Mouse (Mus musculus) heart, embryonic 12.5 days (tissue): Measurements from ENCODE around the gene Ldb3. TPM values are rescaled to one million over a fixed set of nuclear protein-coding genes. Genes with fewer than 3 reads are reported as not detected.

Experiments
- ATAC-seq: fragments of 200-750 bp; cut with Nextera tagmentation; 2 replicates; pipeline ENCODE4 v1.8.0; 2017; ENCODE audit warnings: moderate TSS enrichment, moderate library complexity; ENCODE audit not compliant: insufficient number of reproducible peaks, low FRiP score
- H3K27ac ChIP-seq: fragments of 300-500 bp; sonication (generic); 2 replicates; pipeline ENCODE4 v1.5.1; 2016; ENCODE audit warnings: mild to moderate bottlenecking, moderate library complexity; ENCODE audit not compliant: poor library complexity, severe bottlenecking
- H3K27me3 ChIP-seq: fragments of 300-500 bp; sonication (generic); replicated peaks from 2 replicates; pipeline ENCODE4 v1.6.1; 2016; ENCODE audit warnings: mild to moderate bottlenecking, moderate library complexity
- H3K36me3 ChIP-seq: fragments of 300-500 bp; sonication (generic); 2 replicates; pipeline ENCODE4 v1.6.1; 2016; ENCODE audit warnings: mild to moderate bottlenecking, moderate library complexity
- H3K4me1 ChIP-seq: fragments of 300-500 bp; sonication (generic); replicated peaks from 2 replicates; pipeline ENCODE4 v1.6.1; 2016; ENCODE audit warnings: mild to moderate bottlenecking
- H3K4me2 ChIP-seq: fragments of 300-500 bp; sonication (generic); 2 replicates; pipeline ENCODE4 v1.6.1; 2016; ENCODE audit warnings: mild to moderate bottlenecking, moderate library complexity
- H3K4me3 ChIP-seq: fragments of 300-500 bp; sonication (generic); 2 replicates; pipeline ENCODE4 v1.5.1; 2016; ENCODE audit warnings: mild to moderate bottlenecking
- H3K9ac ChIP-seq: fragments of 300-500 bp; sonication (generic); 2 replicates; pipeline ENCODE4 v1.6.1; 2016; ENCODE audit warnings: mild to moderate bottlenecking, moderate library complexity
- H3K9me3 ChIP-seq: fragments of 300-500 bp; sonication (generic); replicated peaks from 2 replicates; pipeline ENCODE4 v1.6.1; 2016; ENCODE audit warnings: mild to moderate bottlenecking, moderate library complexity
- WGBS: fragments of 180-500 bp; shearing (Covaris S2); methylation state at CpG from one replicate; pipeline ENCODE4 v1.1.7; 2016; 5-methylcytosine and 5-hydroxymethylcytosine counted together
- polyA plus RNA-seq: library from polyadenylated mRNA; unstranded; fragments of >200 nt; fragmentation: Nextera tagmentation; extraction: Ambion mirVana; gene quantifications from 2 replicates; pipeline ENCODE4 v1.2.1, GENCODE M21; 2016

Gene Ldb3
- polyA plus RNA-seq, 1 experiment from 2014 or later, result 226 TPM

DNA sequence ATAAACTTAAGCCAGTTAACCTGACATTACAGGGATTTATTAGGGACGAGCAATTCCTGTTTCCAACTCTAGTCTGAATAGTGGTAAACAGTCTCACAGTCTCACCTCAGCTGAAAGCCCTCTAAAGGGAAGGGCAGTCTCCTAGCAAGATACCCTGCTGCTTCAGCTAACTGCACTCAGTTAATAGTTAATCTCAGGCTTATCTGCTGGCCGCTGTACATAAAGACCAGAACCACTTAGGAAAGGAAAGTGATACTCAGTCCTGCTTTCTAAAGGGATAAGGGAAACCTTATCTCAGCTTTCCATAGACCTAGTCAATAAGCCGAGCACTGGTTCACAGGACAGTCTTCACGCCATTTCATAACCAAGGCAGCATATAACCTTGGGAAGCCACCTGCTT is 52.6 kb downstream of the Ldb3 start:
- no peak for ATAC-seq
- no peak overlapping the region for H3K9ac ChIP-seq
- H3K36me3 ChIP-seq, result peaks cover 89% of the 10 kb centered on the region
- no peak overlapping the region for H3K27ac ChIP-seq
- H3K27me3 ChIP-seq, result no peaks in the 10 kb centered on the region
- WGBS, result 37% methylated on average over 4 of the region's 4 CpGs
- H3K4me3 ChIP-seq, result no peak overlapping the region
- H3K4me2 ChIP-seq, result no peak overlapping the region
- peaks cover 7% of the 10 kb centered on the region; the same call in 1 of the 2 replicates for H3K4me1 ChIP-seq
- H3K9me3 ChIP-seq, result no peaks in the 10 kb centered on the region

DNA sequence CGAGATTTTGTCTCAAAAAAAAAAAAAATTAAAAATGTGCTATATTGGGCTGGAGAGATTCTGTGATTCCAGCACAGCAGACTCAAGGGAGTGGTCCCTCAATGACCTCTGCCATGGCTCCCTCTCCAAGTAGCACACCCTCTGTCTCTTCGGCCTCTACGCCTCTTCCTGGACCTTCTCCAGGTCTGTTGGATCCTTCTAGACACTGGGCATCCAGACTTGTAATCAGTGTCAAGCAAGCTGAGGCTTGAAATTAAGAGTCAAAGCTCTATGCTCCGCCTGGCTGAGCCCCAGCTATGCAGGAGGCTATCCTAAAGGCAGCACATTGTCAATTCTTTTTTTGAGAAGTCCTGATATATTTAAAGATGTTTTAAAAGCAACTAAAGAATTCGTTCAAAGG is 54.9 kb downstream of the Ldb3 start:
- WGBS, result 81% methylated on average over 5 of the region's 5 CpGs
- H3K9me3 ChIP-seq, result 0 out of 2 replicates have a peak, but pooled peaks cover 6% of the 10 kb centered on the region
- peaks cover 17% of the 10 kb centered on the region for H3K4me1 ChIP-seq

DNA sequence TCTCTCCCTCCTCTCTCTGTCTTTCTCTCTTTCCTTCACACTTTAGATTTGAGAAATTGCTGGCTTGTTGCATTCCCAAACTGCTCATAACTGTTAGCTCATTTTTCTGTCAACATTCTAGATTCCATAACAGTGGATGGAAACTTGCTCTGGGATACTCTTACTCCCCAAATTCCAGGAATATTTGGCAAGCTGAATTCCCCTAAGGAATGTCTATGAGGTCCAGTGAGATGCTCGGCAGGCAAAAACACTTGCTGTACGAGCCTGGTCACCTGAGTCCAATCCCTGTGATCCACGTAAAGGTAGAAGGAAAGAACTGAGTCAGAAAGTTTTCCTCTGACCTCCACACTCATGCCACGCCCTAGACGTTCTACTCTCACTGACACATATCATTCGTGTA is 55.9 kb downstream of the Ldb3 start:
- H3K27ac ChIP-seq, result peak overlapping the region; percentile 19; the same call in 1 of the 2 replicates
- H3K4me3 ChIP-seq, result no peak overlapping the region
- no peaks in the 10 kb centered on the region for H3K27me3 ChIP-seq
- 0 out of 2 replicates have a peak, but pooled peaks cover 6% of the 10 kb centered on the region for H3K9me3 ChIP-seq
- ATAC-seq, result no peak
- 62% methylated on average over 6 of the region's 6 CpGs for WGBS
- H3K36me3 ChIP-seq, result peaks cover 82% of the 10 kb centered on the region
- H3K4me2 ChIP-seq, result no peak overlapping the region
- no peak overlapping the region for H3K9ac ChIP-seq
- peaks cover 20% of the 10 kb centered on the region for H3K4me1 ChIP-seq

More for the DNA sequence above, 54.9 kb downstream of the Ldb3 start:
- H3K4me3 ChIP-seq, result no peak overlapping the region
- H3K27ac ChIP-seq, result no peak overlapping the region
- H3K27me3 ChIP-seq, result no peaks in the 10 kb centered on the region
- H3K9ac ChIP-seq, result no peak overlapping the region
- no peak overlapping the region for H3K4me2 ChIP-seq
- H3K36me3 ChIP-seq, result peaks cover 84% of the 10 kb centered on the region
- no peak for ATAC-seq

DNA sequence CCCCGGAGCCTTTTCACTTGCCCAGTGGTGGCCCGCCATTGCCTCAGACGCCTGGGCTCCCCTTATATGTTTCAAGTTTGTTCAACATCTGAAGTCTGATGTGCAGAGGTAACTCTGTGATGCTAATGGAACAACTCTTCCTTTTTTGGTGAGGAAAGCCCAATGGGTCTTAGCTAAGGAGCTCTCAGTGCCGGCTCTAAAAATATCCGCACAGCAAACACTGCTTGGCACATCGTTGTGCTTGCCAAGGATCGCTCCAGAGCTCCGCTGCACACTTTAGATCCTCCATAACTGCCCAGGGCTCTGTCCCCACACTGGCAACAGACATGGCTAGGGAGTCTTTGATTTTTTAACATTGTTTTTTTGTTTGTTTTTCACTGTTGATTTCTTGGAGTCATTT is 59.7 kb downstream of the Ldb3 start:
- WGBS, result 53% methylated on average over 8 of the region's 8 CpGs
- peaks cover 46% of the 10 kb centered on the region for H3K36me3 ChIP-seq
- H3K9me3 ChIP-seq, result 0 out of 2 replicates have a peak, but pooled peaks cover 6% of the 10 kb centered on the region
- peak overlapping the region; percentile 76 for H3K27ac ChIP-seq
- H3K27me3 ChIP-seq, result no peaks in the 10 kb centered on the region
- ATAC-seq, result no peak
- H3K4me1 ChIP-seq, result peaks cover 13% of the 10 kb centered on the region
- no peak overlapping the region for H3K4me3 ChIP-seq
- no peak overlapping the region for H3K9ac ChIP-seq
- no peak overlapping the region for H3K4me2 ChIP-seq

DNA sequence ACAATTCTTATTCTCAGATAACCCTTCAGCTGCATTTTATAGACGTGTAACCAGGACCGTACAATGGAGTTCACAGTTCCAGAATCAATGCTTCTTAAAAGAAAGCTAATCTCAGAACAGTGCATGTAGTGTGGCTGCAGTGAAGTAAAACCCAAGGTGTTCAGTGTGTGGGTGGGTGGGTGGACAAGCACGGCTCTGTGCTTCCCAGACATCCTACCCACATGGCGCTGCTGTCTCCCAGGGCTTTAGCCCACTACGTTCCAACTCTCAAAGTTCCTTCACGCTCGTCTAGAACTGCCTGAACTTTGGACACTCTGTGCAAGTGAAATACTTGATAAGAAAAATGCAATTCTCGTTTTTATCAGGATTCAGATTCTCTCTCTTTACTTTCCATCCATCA is 65.8 kb downstream of the Ldb3 start, which contains the start of gene 9230112D13Rik:
Gene 9230112D13Rik (minus strand): TSS at position 101 of the 400 bp plus-strand sequence.
- no peak for ATAC-seq
- no peaks in the 10 kb centered on the region for H3K4me1 ChIP-seq
- WGBS, result 73% methylated on average over 8 of the region's 8 CpGs
- H3K9me3 ChIP-seq, result peaks cover 5% of the 10 kb centered on the region
- no peak within 1 kb of the TSS for H3K9ac ChIP-seq
- no peak within 1 kb of the TSS for H3K4me2 ChIP-seq
- no peaks in the 10 kb centered on the region for H3K27me3 ChIP-seq
- no peak within 1 kb of the TSS for H3K27ac ChIP-seq
- 0 out of 2 replicates have a peak, but pooled peaks cover 3% of the 10 kb centered on the region for H3K36me3 ChIP-seq
- no peak within 1 kb of the TSS for H3K4me3 ChIP-seq

DNA sequence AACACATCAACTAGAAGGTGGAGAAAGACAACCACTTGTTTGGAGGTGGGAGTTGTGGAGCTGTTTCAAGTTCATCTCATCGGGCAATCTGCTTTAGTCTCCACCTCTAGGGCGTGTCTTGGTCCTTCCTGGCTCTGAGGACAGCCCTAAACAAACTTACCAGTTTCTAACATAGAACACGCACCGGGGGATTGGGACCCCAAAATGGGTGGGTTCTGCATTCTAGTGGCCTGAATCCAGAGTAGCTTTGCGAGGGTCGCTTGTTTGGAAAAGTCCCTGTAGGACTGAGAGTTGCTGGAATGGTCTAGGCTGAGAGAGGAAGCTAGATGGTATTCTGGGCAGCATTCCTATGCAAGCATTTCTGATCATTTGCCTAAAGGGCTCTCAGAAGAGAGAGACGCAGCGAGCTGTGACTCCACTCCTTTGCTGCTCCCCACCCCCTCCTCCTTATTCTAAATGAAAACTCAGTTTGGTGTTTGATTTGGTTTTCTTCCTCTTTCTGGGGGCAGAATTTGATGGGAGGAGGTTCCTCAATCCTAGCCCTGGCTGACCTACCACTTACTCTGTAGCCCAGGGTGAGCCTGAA is 70.4 kb downstream of the Ldb3 start:
- Histone ChIP-seq H3K36me3 (no peaks in the 10 kb centered on the region), H3K27ac (no peak overlapping the region), H3K4me2 (no peak overlapping the region), H3K4me1 (peaks cover 8% of the 10 kb centered on the region), H3K27me3 (no peaks in the 10 kb centered on the region), H3K4me3 (no peak overlapping the region), H3K9ac (no peak overlapping the region), H3K9me3 (peaks cover 5% of the 10 kb centered on the region)
- 72% methylated on average over 8 of the region's 8 CpGs for WGBS
- ATAC-seq, result no peak

DNA sequence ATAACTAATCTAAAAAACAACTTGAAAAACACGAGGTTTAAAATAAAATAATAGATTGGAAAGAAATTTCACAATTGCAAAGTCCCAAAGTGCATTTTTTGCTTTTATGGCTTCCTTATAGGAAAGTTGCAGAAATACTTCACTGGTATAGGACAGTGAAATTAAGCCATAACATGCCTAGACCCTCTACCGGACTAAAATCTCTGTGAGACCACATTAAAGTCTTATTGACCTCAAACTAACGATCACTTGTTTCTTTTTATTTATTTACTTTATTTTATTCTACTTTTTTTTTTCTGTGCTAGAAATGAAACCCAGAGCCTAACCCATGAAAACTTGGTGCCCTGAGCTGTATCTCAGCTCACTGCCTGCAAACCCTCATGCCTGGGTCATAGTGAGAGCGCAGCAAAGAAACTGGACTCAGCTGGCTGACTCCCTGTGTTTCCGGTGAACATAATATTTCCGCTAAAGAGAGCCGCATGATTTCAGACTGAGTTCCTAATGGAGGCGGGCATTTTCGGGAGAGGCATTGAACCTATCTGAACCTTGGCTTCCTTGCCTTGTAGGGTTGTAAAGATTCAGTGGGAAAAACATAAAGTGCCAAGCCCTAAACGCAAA is 71.4 kb downstream of the Ldb3 start:
- Histone ChIP-seq H3K27me3 (no peaks in the 10 kb centered on the region), H3K9me3 (peaks cover 2% of the 10 kb centered on the region), H3K9ac (no peak overlapping the region), H3K36me3 (no peaks in the 10 kb centered on the region), H3K27ac (no peak overlapping the region), H3K4me2 (no peak overlapping the region), H3K4me1 (peaks cover 10% of the 10 kb centered on the region), H3K4me3 (no peak overlapping the region)
- 81% methylated on average over 10 of the region's 10 CpGs for WGBS
- no peak for ATAC-seq

DNA sequence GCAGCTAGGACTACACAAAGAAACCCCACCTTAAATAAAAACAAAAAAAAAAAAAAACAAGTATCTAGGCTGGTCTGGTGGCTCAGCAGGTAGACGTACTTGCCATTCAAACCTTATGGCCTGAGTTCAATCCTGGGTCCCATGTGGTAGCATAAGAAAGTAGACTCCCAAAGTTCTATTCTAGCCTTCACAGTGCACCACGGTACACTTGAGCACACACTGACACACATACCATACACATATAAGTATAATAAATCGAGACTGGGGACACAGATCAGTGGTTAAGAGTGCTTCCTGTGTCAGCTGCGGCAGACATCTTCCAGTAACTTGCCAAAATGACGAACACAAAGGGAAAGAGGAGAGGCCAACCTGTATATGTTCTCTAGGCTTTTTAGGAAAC is 72.6 kb downstream of the Ldb3 start:
- H3K4me2 ChIP-seq, result no peak overlapping the region
- ATAC-seq, result no peak
- H3K9ac ChIP-seq, result no peak overlapping the region
- peaks cover 13% of the 10 kb centered on the region for H3K4me1 ChIP-seq
- 87% methylated on average over 5 of the region's 5 CpGs for WGBS
- no peak overlapping the region for H3K4me3 ChIP-seq
- H3K27ac ChIP-seq, result no peak overlapping the region
- H3K9me3 ChIP-seq, result no peaks in the 10 kb centered on the region
- H3K36me3 ChIP-seq, result no peaks in the 10 kb centered on the region
- no peaks in the 10 kb centered on the region for H3K27me3 ChIP-seq

DNA sequence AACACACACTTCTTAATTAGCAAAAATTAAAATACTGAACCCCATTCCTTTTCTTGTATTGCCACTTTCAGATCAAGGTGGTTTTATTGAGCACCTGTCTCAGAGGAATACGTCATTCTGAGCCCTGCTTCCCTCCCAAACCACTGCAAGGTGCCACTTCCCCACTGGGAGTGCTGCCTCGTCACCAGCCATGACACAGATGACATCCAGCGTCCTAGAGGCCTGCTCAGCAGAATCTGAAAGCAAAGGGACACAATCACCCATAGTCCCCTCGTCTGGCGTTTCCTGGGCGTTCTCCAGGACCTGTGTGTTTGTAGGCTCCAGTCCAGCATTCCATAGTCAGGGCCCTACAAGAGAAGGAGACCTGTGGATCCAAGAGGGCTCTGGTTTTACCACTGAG is 74.4 kb downstream of the Ldb3 start:
- 0 out of 2 replicates have a peak, but pooled peaks cover 3% of the 10 kb centered on the region for H3K27me3 ChIP-seq
- WGBS, result 28% methylated on average over 6 of the region's 6 CpGs
- no peak overlapping the region for H3K9ac ChIP-seq
- 0 out of 2 replicates have a peak overlapping the region, but pooled peaks have one; percentile 8 for H3K27ac ChIP-seq
- H3K4me2 ChIP-seq, result no peak overlapping the region
- no peaks in the 10 kb centered on the region for H3K36me3 ChIP-seq
- H3K4me1 ChIP-seq, result peaks cover 13% of the 10 kb centered on the region
- no peak overlapping the region for H3K4me3 ChIP-seq
- no peak for ATAC-seq
- H3K9me3 ChIP-seq, result no peaks in the 10 kb centered on the region

DNA sequence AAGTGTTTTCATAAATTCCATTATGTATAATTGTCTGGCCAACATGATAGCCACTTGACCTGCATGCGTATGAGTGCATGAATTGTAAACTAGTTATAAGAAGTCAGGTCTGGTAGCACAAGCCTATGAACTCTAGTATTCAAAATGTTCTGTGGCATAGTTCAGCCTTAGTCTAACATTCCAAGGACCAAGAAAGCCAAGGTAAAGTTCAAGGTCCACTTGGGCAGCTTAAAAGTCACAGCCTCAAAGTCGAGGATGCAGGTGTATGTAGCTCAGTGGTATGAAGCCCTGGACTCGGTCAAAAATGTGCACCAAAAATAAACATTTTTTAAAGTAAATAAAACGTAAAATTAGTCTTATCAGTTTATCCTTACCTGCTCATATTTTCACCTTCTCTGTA is 75.9 kb downstream of the Ldb3 start:
- no peak for ATAC-seq
- Histone ChIP-seq H3K4me2 (no peak overlapping the region), H3K36me3 (no peaks in the 10 kb centered on the region), H3K9me3 (no peaks in the 10 kb centered on the region), H3K27ac (no peak overlapping the region), H3K4me3 (no peak overlapping the region), H3K4me1 (peaks cover 25% of the 10 kb centered on the region), H3K9ac (no peak overlapping the region), H3K27me3 (0 out of 2 replicates have a peak, but pooled peaks cover 3% of the 10 kb centered on the region)
- WGBS, result 82% methylated on average over 4 of the region's 4 CpGs

DNA sequence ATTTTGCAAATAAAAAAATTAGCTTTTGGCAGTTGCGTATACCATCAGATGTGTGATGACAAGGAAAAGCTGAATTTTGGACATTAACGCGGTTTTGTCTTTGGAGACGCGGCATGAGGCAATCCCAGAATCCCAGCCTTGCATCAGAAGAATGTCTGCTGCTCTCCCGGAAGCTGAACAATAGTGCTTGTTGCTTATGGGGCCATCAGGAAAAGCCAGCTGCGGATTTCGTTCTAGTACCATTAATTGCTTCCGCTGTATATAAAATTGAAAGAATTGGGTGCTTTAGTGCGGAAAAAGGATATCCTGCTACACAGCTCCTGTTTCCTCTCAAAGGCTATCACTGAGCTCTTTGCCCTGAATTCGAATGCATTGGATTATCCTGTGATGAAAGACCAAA is 76.6 kb downstream of the Ldb3 start:
- 0 out of 2 replicates have a peak overlapping the region, but pooled peaks have one; percentile 3 for H3K4me2 ChIP-seq
- no peaks in the 10 kb centered on the region for H3K36me3 ChIP-seq
- 58% methylated on average over 11 of the region's 11 CpGs for WGBS

More for the DNA sequence above, 76.6 kb downstream of the Ldb3 start:
- Histone ChIP-seq H3K9me3 (no peaks in the 10 kb centered on the region), H3K9ac (no peak overlapping the region), H3K27me3 (0 out of 2 replicates have a peak, but pooled peaks cover 3% of the 10 kb centered on the region), H3K4me1 (peaks cover 25% of the 10 kb centered on the region), H3K4me3 (no peak overlapping the region), H3K27ac (no peak overlapping the region)
- no peak for ATAC-seq
